Mouse (Mus musculus) neural tube, embryonic 12.5 days (tissue): ENCODE data around the gene Nop2. TPM values are rescaled to one million over a fixed set of nuclear protein-coding genes. Genes with fewer than 3 reads are reported as not detected.

ENCODE experiments used
- ATAC-seq: fragments of 200-750 bp; cut with Nextera tagmentation; 2 replicates; pipeline ENCODE4 v1.8.0; 2017; ENCODE audit warnings: low read depth, mild to moderate bottlenecking, moderate TSS enrichment, moderate library complexity; ENCODE audit not compliant: low FRiP score
- H3K27ac ChIP-seq: fragments of 300-500 bp; sonication (generic); 2 replicates; pipeline ENCODE4 v1.5.1; 2016
- H3K27me3 ChIP-seq: fragments of 300-500 bp; sonication (generic); replicated peaks from 2 replicates; pipeline ENCODE4 v1.6.1; 2016; ENCODE audit warnings: mild to moderate bottlenecking
- H3K36me3 ChIP-seq: fragments of 300-500 bp; sonication (generic); 2 replicates; pipeline ENCODE4 v1.6.1; 2016; ENCODE audit warnings: mild to moderate bottlenecking
- H3K4me1 ChIP-seq: fragments of 300-500 bp; sonication (generic); 2 replicates; pipeline ENCODE4 v1.6.1; 2016
- H3K4me2 ChIP-seq: fragments of 300-500 bp; sonication (generic); replicated peaks from 2 replicates; pipeline ENCODE4 v1.6.1; 2016; ENCODE audit warnings: mild to moderate bottlenecking
- H3K4me3 ChIP-seq: fragments of 300-500 bp; sonication (generic); 2 replicates; pipeline ENCODE4 v1.5.1; 2016
- H3K9ac ChIP-seq: fragments of 300-500 bp; sonication (generic); 2 replicates; pipeline ENCODE4 v1.6.1; 2016; ENCODE audit warnings: mild to moderate bottlenecking
- H3K9me3 ChIP-seq: fragments of 300-500 bp; sonication (generic); 2 replicates; pipeline ENCODE4 v1.6.1; 2016; ENCODE audit warnings: mild to moderate bottlenecking
- WGBS: fragments of 180-500 bp; shearing (Covaris S2); methylation state at CpG from one replicate; pipeline ENCODE4 v1.1.7; 2016; 5-methylcytosine and 5-hydroxymethylcytosine counted together
- microRNA-seq: library from miRNA; unstranded; fragments of <30 nt; microRNA quantifications from one replicate; pipeline ENCODE4, GENCODE M21; 2017
- polyA plus RNA-seq: library from polyadenylated mRNA; unstranded; fragments of >200 nt; fragmentation: Nextera tagmentation; extraction: Ambion mirVana; gene quantifications from 2 replicates; pipeline ENCODE4 v1.2.1, GENCODE M21; 2016

The Nop2 gene
- polyA plus RNA-seq, 1 experiment from 2014 or later = 53.9 TPM

- WGBS = 48% methylated on average over 5 of the region's 5 CpGs
- peaks cover 10% of the 10 kb centered on the region for H3K4me1 ChIP-seq
- H3K4me3 ChIP-seq = peak overlapping the region; percentile 67
- no peaks in the 10 kb centered on the region for H3K9me3 ChIP-seq
- H3K27me3 ChIP-seq = no peaks in the 10 kb centered on the region
- peak overlapping the region; percentile 70 for H3K9ac ChIP-seq
- peaks cover 30% of the 10 kb centered on the region for H3K36me3 ChIP-seq
- H3K4me2 ChIP-seq = peak overlapping the region; percentile 86
- ATAC-seq = no peak
- no peak overlapping the region for H3K27ac ChIP-seq
Observed at GRCm38 (mm10) chr6:125192841-125193240, 61.1 kb downstream of the Nop2 start.

GRCm38 (mm10) chr6:125193390-125193789, 61.7 kb downstream of the Nop2 start:
- WGBS = 82% methylated on average over 7 of the region's 7 CpGs
- no peak for ATAC-seq
- no peak overlapping the region; the same call in 1 of the 2 replicates for H3K4me2 ChIP-seq

More at GRCm38 (mm10) chr6:125193390-125193789, 61.7 kb downstream of the Nop2 start:
- Histone ChIP-seq H3K36me3 (peaks cover 26% of the 10 kb centered on the region), H3K27ac (no peak overlapping the region), H3K4me3 (no peak overlapping the region), H3K9me3 (no peaks in the 10 kb centered on the region), H3K4me1 (peaks cover 10% of the 10 kb centered on the region), H3K27me3 (no peaks in the 10 kb centered on the region), H3K9ac (no peak overlapping the region)

Small RNA genes lying within 50 kb of the gene (microRNA-seq; reads per million reads assigned to microRNA genes)
- gene Mir7045 = not detected

Other genes with a start within 250 kb of the Nop2 start
- gene Cd4, start 243.7 kb upstream of the Nop2 start, polyA plus RNA-seq = 0.06 TPM in 1 of 2 replicates, not detected in the other
- 1.8 and 2.2 TPM in 2 replicates for gene Lag3, start 220.2 kb upstream of the Nop2 start, polyA plus RNA-seq
- 718 and 773 TPM in 2 replicates for gene Ptms, start 211.8 kb upstream of the Nop2 start, polyA plus RNA-seq
- 546 and 556 TPM in 2 replicates for gene Mlf2, start 200.5 kb upstream of the Nop2 start, polyA plus RNA-seq
- gene Cops7a, start 166.4 kb upstream of the Nop2 start, polyA plus RNA-seq = 91.5 and 99.8 TPM in 2 replicates
- 9.8 and 10.0 TPM in 2 replicates for gene Pianp, start 135.2 kb upstream of the Nop2 start, polyA plus RNA-seq
- gene Zfp384, start 122.8 kb upstream of the Nop2 start, polyA plus RNA-seq = 17.0 and 19.1 TPM in 2 replicates
- 151 and 156 TPM in 2 replicates for gene Ing4, start 92.1 kb upstream of the Nop2 start, polyA plus RNA-seq
- gene Acrbp, start 82.2 kb upstream of the Nop2 start, polyA plus RNA-seq = 15.1 and 15.3 TPM in 2 replicates
- 0.32 and 0.54 TPM in 2 replicates for gene Lpar5, start 64.0 kb upstream of the Nop2 start, polyA plus RNA-seq
- gene Chd4, start 35.9 kb upstream of the Nop2 start, polyA plus RNA-seq = 115 and 121 TPM in 2 replicates
- 21.9 and 22.6 TPM in 2 replicates for gene Iffo1, start 13.3 kb downstream of the Nop2 start, polyA plus RNA-seq
- gene Gapdh, start 34.6 kb downstream of the Nop2 start, polyA plus RNA-seq = 1,605 and 1,721 TPM in 2 replicates
- gene Ncapd2, start 59.8 kb downstream of the Nop2 start, polyA plus RNA-seq = 131 and 140 TPM in 2 replicates
- 157 and 169 TPM in 2 replicates for gene Mrpl51, start 59.9 kb downstream of the Nop2 start, polyA plus RNA-seq
- 7.2 and 8.0 TPM in 2 replicates for gene Vamp1, start 83.6 kb downstream of the Nop2 start, polyA plus RNA-seq
- gene Tapbpl, start 100.0 kb downstream of the Nop2 start, polyA plus RNA-seq = 3.2 and 3.8 TPM in 2 replicates
- gene Cd27, start 105.1 kb downstream of the Nop2 start, polyA plus RNA-seq = 2.0 and 2.3 TPM in 2 replicates
- gene Tuba3a, start 154.1 kb downstream of the Nop2 start, polyA plus RNA-seq = 0.42 TPM in 1 of 2 replicates, not detected in the other
- gene Ltbr, start 182.0 kb downstream of the Nop2 start, polyA plus RNA-seq = 17.0 and 18.7 TPM in 2 replicates
- 0.13 and 0.47 TPM in 2 replicates for gene Scnn1a, start 188.8 kb downstream of the Nop2 start, polyA plus RNA-seq
- gene Tnfrsf1a, start 217.5 kb downstream of the Nop2 start, polyA plus RNA-seq = 22.7 and 23.3 TPM in 2 replicates
- 0.09 and 0.15 TPM in 2 replicates for gene Plekhg6, start 248.9 kb downstream of the Nop2 start, polyA plus RNA-seq